Mouse (Mus musculus) B cell, adult 2 months (primary cell): ENCODE measurements around the gene Tspan9.
A peak's percentile ranks its signal among the peaks of the same experiment; 100 is the strongest.

Source experiments
- DNase-seq, 2 experiments: peaks; one replicate each; pipeline ENCODE4 v3.0.0; 2022

Gene Tspan9

DNA sequence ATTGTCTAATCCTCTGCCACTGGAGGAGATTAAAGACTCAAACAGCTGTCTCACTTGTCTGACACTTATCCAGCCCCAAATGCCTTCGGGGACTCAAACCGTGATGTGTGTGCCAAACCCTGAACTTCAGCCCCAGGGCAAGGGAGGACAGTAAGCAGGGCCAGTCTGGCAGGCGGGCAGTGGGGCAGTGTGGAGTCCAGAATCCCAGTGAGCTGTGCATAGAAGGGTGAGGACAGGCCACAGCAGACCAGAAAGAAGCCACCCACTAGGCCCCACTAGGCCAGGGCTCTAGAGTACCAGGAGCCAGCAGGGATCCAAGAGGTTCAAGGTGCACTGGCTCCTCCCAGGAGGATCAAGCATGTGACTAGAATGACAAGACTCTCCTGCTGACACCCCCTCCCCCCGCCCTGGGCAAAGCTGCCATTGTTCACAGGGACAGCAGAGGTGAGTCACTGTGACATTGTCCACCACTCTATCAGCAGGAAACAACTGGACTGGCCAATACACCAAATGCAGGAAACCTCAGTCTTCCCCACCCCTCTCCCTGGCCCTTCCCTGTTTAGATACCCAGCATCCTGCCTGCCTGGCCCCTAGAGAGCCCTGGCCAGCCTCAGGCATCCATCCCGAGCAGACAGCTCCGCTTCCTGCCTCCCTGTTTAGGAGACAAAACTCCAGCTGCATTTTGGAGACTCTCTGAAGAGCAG, 40.9 kb downstream of the Tspan9 start:
- no peak for DNase-seq

DNA sequence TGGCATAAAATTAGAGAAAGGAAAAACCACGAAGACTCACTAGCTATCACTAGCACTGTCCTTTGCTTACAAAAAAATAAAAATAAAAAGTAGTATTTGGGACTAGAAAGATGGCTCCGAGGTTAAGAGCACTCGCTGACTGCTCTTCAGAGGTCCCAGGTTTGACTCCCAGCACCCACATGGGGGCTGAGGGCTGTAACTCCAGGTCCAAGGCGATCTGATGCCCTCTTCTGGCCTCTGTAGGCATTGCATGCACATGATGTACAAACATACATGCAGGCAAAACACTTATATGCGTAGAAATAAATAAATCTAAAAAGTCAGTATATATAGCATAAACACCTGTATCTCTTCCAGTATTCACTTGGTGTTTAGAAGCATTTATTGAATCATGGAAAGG, 43.5 kb downstream of the Tspan9 start:
- no peak for DNase-seq

DNA sequence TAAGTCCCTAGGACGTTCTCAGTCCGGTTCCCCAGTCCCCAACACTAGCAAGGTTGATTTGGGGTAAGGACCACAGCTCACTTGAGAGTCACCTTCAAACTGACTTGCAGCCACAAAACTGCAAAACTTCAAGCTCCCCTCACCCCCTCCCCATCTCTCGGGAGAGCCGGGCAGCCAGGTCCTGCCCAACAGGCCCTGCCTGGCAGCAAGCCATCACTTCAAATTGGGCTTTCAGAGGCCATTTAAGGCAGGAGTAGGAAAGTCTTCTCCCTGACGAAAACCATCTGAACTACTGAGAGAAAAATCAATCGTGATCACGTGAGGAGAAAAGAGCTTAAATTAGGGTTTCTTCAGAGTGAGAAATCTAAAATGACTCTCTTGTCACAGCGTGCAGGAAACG, 44.2 kb downstream of the Tspan9 start:
- DNase-seq: no peak

DNA sequence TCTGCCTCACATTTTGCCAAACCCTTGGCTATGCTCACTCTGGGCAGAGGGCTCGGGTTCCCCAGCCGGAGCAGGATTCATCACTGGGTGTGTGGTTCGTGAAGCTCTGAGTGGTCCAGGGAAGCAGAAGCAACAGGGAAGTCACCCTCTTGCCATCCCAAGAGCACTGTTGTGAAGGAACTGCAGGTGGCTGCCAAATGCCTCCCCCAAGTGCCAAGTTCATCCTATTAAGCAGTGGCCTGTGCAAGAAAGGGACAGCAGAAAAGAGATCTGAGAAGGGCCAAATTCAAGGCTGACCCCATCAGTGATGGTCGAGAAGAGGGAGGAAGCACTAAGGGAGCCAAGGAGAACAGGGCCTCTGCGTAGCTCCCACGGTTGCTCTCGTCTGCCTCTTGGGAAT, 46.9 kb downstream of the Tspan9 start:
- DNase-seq: no peak

DNA sequence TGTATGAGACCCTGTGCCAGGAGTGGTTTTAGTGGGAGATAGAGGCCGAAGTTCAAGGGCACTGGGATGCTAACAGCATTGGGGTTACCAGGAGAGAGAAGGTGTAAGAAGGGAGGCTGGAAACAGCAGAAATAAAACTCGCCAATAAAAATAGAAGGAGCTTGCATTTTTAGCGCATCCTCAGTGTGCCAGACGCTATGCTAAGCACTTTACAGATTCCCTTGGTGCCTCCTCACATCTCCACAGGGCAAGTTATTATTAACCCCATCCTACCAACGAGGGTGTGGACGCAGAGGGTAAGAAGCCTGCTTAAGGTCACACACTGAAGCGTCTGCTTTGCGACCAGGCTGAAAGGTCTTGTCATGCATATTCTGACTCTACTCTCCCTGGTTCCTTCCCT, 47.5 kb downstream of the Tspan9 start:
- DNase-seq: no peak

DNA sequence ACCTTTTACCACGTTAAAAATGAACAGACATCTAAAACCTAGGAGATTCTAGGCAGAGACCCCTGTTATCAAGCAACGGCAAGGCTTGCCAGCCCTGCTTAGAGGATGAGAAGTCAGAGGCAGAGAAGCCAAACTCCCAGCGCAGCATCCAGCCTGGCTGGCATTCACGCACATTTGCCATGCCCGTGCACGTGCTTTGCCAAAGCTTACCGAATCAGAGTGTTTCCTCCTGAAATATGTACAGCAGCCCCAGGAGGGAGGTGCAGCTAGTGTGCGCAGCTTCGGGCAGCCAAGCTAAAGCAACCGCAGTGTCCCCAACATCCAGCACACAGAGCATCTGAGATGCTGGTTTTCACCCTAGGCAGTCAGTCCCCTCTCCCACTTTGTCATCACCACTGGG, 48.3 kb downstream of the Tspan9 start:
- no peak for DNase-seq

DNA sequence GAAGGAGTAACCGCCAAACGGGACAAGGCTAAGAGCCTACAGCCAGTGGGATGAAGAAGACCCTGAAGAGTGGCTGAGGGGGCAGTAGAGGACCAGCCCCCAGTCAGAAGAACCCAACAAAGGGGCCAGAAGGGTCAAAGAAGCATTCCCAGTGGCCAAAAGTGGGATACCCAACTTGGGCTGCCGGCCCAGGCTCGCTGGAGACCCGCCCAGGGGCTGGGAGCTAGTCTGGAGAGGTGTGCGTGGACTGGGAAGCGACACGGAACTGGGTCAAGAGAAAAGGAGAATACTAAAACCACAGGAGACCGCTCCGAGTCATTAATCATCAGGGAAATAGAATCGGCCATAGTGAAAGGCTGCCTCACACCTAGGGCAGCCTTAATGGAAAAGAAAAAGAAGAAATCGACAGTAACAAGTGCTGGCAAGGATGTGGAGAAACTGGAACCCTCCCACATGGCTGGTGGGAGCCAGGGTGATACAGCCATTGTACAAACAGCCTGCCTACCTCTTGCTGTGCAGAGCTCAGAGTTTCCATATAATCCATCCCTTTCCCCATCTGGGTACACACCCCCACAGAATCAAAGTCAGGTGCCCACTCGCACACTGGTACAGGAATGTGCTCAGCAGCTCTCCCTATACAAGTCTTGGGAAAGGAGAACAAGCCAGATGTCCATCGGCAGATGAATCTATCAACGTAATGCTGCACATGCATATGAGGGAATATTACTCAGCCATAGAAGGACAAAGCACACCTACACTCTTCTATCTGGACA, 49.4 kb downstream of the Tspan9 start:
- no peak for DNase-seq

DNA sequence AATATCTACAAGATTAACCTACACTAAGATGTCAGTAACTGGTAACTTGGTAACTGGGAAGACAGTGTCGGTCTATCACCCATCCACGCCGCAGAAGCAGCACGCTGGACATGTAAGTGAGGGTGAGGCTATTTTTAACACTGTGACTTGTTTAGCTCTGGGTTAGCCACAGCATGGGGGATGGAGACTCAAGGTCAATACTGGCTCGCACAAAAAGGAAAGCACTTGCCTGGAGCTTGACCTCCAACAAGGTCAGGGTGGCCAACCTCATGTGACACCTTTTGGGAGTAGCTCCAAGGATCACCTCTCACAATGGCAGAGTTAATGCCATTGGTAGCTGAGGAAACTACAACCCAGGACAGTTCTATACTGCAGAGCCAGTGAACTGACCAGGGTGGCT, 50.8 kb downstream of the Tspan9 start:
- DNase-seq: no peak

DNA sequence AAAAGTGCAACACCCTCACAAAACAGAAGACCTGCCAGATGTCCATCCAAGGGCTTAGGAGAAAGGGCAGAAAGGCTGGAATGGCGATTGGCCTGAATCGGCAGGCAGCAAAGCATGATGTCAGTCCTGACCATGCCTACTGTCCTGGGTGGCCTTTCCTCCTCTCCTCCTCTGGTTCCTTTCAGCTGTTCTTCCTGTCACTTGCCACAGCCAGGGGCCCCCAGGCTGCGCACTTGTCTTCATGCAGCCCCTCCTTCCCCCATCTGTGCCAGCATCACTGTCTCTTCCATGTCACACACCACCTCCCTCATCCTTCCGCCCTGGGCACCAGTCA, 51.6 kb downstream of the Tspan9 start:
- DNase-seq: peak in 1 of 2 experiments; percentile 2

DNA sequence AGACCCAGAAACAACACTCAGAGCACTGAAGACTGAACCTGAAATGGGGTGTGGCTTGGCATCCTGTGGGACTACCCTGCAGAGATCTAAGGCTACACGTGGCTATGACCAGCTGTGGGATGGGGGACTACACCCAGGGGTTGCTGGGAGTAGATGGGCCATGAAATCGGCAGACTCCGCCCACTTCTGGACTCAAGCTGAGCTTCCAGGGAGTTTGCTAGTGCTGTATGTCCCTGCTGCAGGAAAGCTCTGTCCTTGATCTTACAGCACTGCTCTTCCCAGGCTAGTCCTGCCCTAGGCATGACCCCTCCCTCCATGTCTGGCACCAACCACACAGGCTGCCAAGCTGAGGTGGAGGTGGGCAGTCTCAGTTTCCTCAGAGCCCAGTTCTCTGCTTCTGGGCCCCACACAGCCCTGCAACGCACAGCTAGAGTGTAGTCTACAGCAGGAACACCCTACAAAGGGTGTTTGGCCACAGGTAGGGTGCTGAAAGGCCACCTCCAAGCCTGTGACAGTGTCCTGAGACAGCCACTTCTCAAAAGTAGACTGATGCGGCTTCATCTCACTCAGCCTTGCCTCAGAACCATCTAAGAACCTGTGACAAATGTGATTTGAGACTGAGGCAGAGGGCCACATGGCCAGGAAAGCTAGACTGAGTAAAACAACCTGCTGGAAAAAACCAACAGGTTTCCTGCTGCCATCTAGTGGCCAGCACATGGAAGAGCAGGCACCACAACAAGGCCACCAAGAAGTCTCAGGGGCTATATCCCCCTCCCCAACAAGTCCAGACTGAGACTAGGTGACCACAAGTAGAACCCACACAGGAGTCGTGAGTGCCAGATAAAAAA, 52.2 kb downstream of the Tspan9 start:
- peak; percentile 27 to 29 for DNase-seq

DNA sequence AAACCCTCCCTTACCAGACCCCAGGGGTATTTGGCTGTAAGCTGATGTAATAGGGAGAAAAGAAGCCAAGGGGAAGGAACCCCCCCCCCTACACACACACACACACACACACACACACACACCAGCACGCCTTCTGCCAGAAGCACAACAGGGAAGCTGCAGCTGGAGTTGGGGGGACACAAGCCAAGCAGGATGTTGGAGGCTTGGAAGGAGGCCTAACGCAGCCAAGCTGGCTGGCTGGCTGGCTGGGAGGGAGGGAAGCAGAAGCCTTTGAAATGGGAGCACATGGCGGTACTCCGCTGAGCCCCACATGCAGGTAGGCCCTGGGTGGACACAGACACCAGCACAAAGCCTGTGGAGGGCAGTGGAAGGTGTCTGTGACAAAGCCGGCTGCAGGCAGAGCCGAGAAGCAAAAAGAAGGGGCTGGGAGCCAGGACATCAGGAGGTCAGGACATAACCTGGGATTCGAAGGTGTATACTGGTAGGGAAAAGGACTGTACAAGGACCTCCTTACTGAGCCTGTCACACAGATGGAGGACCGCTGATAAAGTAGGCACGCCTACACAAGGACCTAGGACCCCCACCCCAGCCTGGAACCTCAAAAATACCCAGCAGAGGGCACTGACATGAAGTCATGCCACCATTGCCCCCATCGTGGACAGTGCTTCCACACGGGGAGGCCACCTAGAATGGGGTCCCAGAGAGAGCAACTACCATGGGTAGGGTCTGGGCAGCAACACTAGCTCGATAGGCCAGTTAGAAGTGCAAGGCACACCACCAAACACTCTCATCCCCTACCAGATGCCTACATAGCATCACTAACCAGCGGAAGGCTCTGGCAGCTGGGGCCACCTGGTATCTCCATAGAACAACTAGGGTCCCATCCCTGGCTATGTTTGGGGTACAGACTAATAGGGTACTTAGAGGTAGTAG, 53.4 kb downstream of the Tspan9 start:
- DNase-seq: no peak

DNA sequence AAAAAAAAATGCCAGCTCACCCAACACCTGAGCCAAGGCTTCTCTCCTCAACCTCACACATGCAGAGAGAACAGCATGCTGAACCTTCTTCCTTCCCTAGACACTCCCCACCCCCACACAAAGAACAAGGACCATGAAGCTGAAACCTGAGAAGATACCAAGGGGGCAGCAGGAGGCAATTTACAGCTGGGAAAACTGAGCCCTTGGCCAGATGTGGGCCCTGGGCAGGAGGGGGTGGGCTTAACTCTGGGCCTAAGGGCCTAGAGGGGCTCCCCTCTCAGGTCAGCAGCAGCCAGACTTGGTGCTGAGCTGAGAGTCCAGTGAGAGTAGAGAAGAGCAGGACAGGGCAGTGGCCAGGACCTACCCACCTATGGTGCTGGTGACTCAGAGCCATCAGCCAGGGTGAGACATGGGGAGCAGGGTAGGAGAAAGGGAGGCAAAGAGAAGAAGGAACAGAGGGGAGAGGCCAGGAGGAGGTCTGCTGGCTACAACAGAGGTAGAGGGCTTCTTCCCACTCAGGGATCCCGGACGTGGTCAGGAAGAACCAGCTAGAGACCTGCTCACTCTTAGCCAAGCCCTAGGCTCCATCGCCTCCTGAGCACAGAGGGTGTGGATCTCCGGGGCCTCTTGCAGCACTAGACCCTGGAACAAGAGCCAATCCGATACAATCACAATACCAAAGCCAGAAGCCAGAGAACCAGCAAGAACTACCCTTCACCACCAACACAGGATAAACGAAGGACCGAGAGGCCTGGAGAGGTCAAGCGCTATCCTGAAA, 54.5 kb downstream of the Tspan9 start:
- DNase-seq: no peak

DNA sequence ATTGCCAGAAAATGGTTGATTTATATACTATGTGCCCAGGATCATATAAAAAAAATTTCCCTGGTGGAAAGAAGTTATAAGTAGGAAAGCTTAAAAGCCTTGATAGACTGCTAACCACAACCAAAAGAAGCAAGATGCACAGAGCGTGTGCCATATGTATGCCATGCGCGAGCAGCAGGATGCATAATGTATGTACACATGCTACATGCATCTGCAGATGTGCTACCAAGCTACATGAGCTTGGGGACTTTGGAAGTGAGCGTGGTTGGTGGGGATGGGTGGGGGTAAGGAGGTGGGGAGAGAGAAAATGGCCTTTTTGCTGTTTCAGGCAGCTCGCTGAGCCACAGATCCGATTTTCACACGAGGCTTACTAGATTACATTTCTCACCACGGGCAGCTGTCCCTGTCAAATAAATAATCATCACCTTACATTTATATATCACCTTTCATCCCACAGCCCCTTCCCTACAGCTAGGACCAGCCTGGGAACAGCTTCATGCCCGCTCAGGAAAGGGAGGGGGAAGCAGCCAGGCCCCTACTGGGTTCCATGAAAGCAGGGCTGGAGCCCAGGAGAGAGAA, 57.8 kb downstream of the Tspan9 start:
- no peak for DNase-seq

DNA sequence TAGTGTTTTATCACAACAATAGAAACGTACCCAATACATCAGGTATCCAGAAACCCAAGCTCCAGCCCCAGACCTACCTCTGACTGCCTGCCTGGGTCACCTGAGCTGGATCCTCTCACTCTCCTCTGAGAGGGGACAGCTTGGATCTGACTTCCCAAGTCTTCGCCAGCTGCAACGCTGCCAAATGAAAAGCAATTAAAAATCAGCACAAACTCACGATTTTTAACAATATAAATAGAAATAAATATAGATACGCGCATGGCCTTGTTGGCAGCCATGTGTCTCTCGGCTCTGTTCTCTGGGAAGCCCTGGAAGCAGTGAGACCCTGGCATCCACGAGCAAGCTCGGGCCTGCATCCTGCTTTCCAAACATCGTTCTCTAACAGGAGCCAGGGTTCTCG, 60.1 kb downstream of the Tspan9 start:
- DNase-seq: no peak

DNA sequence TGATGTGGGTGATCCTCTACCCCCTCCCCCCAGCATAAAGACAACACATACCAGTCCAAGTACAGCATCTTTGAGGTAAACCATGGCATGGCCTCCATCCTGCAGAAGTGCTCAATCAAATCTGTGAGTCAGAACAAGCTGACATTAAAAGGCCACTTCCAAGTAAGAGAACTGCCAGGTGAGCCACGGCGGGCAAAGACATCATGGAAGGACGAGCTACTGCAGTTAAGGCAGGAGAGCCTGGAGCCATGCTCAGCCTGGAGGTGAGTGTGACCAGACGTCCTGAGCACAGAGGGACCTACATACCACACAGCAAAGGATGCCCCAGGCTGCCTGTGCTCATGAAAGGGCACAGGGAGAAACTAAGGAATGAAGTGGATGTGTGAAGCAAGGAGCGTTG, 61.6 kb downstream of the Tspan9 start:
- no peak for DNase-seq

DNA sequence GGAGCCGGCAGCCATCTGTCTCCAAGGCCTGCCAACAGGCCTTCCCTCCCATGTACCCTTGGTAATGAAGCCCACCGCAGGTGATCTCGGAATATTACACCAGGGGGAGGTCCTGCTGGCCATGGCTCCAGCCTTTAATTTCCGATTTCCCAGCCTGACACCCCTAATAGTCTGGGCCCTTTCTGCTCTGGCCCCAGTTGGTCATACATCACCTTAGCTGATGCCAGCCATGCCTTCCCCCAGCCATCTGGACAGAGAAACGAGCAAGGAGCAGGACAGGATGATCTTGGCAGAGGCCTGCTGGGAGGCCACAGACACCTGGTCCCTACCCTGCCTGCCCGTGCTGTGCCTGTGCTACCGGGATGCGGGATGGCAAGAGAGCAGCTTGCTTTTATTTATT, 62.1 kb downstream of the Tspan9 start:
- no peak for DNase-seq

DNA sequence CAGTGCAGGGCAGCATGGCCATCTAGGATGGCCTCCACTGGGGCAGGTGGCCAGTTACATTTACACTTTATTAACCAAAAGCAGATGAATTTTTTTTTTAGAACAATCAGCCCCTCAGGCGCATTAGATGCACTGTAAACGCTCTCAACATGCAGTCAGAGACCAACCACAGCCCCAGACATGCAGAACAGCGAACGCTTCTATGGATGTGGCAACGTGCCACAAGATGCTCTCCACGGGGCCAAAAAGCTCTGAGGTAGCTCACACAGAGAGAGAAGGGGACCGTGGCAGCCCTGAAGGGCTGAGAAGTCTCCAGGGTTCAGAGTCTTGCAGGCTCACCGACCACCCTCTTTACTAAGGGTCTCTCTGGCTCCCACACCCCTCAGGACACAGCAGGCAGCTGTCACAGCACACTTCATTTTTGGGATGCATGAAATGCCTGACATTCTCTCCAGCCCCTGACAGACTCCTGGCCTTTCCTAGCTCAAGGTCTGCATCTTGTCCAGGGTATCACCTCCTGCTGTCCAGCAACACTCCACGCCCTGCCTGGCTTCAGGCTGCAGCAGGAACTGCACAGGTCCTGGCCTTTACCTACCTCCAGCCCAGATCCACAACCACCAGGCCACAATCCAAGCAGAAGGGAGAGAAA, 63.7 kb downstream of the Tspan9 start:
- DNase-seq: no peak

DNA sequence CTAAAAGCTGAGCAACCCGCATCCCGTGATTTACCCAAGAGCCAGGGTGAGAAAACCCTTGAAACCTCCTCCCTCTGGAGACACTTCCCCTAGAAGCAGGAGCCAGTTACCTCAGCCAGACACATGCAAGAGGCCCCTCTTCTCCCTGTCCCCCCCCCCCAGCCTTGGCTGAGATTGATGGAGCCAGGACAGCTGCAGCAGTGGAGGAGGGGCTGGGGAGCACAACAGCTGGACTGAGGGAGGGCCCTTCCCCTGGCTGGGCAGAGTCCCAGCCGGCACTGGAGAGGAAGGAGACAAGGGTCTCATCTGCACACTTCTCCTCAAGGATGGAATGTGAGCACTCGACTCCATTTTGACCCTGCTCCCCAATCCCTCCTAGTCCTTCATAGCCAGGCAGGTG, 64.9 kb downstream of the Tspan9 start:
- DNase-seq: no peak

DNA sequence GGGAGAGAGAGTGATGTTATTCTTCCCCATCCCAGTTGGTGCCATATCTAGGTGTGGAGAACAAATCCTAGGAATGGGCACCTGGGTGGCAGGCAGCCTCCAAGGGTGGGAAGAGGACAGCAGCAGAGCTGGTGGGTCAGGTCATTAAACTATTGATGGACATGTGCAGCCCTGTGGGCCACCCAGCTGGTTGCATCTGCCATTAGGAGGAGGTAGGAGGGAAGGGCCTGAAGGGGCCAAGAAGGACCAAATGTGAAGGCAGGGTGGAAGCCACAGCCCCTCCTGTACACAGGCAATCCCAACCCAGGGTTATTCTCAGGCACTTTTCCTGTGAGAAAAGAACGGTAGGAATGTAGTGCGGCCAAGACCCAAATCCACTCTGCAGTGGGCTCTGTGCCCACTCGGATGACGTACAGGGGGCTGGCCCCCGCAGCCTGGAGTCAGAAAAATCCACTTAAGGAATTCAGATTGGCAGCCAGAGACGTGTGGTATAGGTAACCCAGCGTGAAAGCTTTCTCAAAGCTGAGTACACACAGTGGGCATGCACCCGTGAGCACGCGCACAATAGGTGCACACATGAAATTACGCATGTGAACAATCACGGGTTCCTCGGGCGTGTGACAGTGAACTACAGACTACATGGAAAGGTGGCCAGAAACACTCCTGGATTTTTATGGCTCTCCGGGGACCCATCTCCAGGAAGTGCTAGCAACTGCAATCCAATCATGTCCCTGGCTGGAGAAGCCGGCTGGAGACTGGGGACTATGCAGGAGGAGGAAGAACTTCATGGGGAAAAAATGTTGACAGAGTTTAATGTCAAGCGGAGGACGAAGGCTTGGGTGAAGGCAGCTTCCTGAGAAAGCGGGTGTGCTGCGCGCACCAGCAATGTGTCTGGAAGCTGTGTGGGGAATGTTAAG, 67.0 kb downstream of the Tspan9 start:
- no peak for DNase-seq

DNA sequence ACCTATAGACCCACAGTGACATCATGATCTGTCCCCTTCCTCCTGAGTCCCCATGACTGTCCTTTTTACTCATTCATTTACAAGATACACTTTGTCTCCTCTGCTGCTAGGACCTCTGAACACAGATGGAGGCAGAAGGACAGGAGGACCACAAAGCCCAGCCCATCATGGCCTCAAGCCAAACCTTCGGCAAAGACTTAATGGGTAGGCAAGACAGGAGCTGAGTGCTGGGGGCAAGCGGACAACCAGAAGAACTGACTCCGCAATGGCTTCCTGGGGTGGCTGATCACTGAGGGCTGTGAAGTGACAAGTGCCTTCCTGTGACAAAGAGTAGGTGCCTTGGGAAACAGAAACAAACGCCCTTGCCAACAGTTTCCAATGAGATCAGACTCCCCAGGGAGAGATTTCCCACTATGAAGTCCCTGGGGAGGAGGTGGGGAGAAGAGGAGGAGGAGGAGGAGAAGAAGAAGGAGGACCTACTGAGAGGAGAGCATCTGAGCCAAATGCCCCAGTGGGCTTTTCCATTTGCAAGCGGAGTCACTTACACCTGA, 67.9 kb downstream of the Tspan9 start:
- DNase-seq: no peak
